Mouse (Mus musculus) embryonic facial prominence, embryonic 10.5 days (tissue): ENCODE measurements at regions not wholly inside any gene's neighbourhood (a gene's known extent, or its start where the extent isn't known, plus 50 kb on each side); places are given as distances from the start of the nearest gene placed in this dataset.
A peak's percentile ranks its signal among the peaks of the same experiment; 100 is the strongest.
"Not testable (repeated sequence)": the region's sequence is repeated elsewhere in the genome, so short reads cannot be mapped to it uniquely, and the experiment has no call there.

ENCODE experiments used
- DNase-seq: peaks from one replicate; pipeline ENCODE4 v3.0.0-alpha.2; 2017; ENCODE audit warnings: low spot score
- H3K27ac ChIP-seq: fragments of 300-500 bp; sonication (generic); replicated peaks from 2 replicates; pipeline ENCODE4 v1.5.1; 2016; ENCODE audit warnings: mild to moderate bottlenecking
- H3K27me3 ChIP-seq: fragments of 300-500 bp; sonication (generic); replicated peaks from 2 replicates; pipeline ENCODE4 v1.6.1; 2016; ENCODE audit warnings: low read depth, mild to moderate bottlenecking; ENCODE audit not compliant: poor library complexity, severe bottlenecking
- H3K36me3 ChIP-seq: fragments of 300-500 bp; sonication (generic); replicated peaks from 2 replicates; pipeline ENCODE4 v1.6.1; 2016; ENCODE audit warnings: mild to moderate bottlenecking, moderate library complexity
- H3K4me1 ChIP-seq: fragments of 300-500 bp; sonication (generic); 2 replicates; pipeline ENCODE4 v1.6.1; 2016
- H3K4me3 ChIP-seq: fragments of 300-500 bp; sonication (generic); 2 replicates; pipeline ENCODE4 v1.5.1; 2016; ENCODE audit warnings: mild to moderate bottlenecking, moderate library complexity
- H3K9me3 ChIP-seq: fragments of 300-500 bp; sonication (generic); 2 replicates; pipeline ENCODE4 v1.6.1; 2016; ENCODE audit warnings: mild to moderate bottlenecking
- WGBS: fragments of 180-500 bp; shearing (Covaris S2); methylation state at CpG from one replicate; pipeline ENCODE4 v1.1.7; 2016; 5-methylcytosine and 5-hydroxymethylcytosine counted together

- Histone ChIP-seq H3K27ac (no peak overlapping the region; the same call in 1 of the 2 replicates), H3K36me3 (no peaks in the 10 kb centered on the region), H3K4me1 (peaks cover 19% of the 10 kb centered on the region), H3K9me3 (no peaks in the 10 kb centered on the region), H3K4me3 (no peak overlapping the region), H3K27me3 (no peaks in the 10 kb centered on the region)
- peak; percentile 20 for DNase-seq
- WGBS: 35% methylated on average over 3 of the region's 3 CpGs
These were observed 163.8 kb upstream of the Rapgef5 start for GRCm38 (mm10) chr12:117352511-117352910.

- H3K4me3 ChIP-seq: no peak overlapping the region
- DNase-seq: peak; percentile 36
- peaks cover 19% of the 10 kb centered on the region for H3K4me1 ChIP-seq
- no peaks in the 10 kb centered on the region for H3K9me3 ChIP-seq
- no peak overlapping the region for H3K27ac ChIP-seq
- H3K27me3 ChIP-seq: no peaks in the 10 kb centered on the region
- no peaks in the 10 kb centered on the region for H3K36me3 ChIP-seq
These were observed 163.3 kb upstream of the Rapgef5 start for GRCm38 (mm10) chr12:117352938-117353337.

- H3K9me3 ChIP-seq: no peaks in the 10 kb centered on the region
- WGBS: 79% methylated on average over 2 of the region's 2 CpGs
- H3K4me3 ChIP-seq: no peak overlapping the region
- no peak overlapping the region for H3K27ac ChIP-seq
- H3K27me3 ChIP-seq: no peaks in the 10 kb centered on the region
- H3K36me3 ChIP-seq: no peaks in the 10 kb centered on the region
- peaks cover 2% of the 10 kb centered on the region for H3K4me1 ChIP-seq
- DNase-seq: no peak
These were observed 158.5 kb upstream of the Rapgef5 start for GRCm38 (mm10) chr12:117357811-117358210.

GRCm38 (mm10) chr12:117358891-117359290 lies 157.4 kb upstream of the Rapgef5 start:
- H3K4me3 ChIP-seq: no peak overlapping the region

GRCm38 (mm10) chr12:117360215-117360614 lies 156.1 kb upstream of the Rapgef5 start:
- no peaks in the 10 kb centered on the region for H3K4me1 ChIP-seq
- WGBS: 90% methylated on average over 4 of the region's 4 CpGs
- H3K36me3 ChIP-seq: no peaks in the 10 kb centered on the region
- no peaks in the 10 kb centered on the region for H3K9me3 ChIP-seq
- DNase-seq: no peak
- no peak overlapping the region for H3K4me3 ChIP-seq
- no peak overlapping the region for H3K27ac ChIP-seq
- no peaks in the 10 kb centered on the region for H3K27me3 ChIP-seq

More at GRCm38 (mm10) chr12:117358891-117359290, 157.4 kb upstream of the Rapgef5 start:
- H3K4me1 ChIP-seq: no peaks in the 10 kb centered on the region
- no peak for DNase-seq
- H3K27me3 ChIP-seq: no peaks in the 10 kb centered on the region
- 93% methylated on average over 3 of the region's 3 CpGs for WGBS
- no peaks in the 10 kb centered on the region for H3K36me3 ChIP-seq
- no peaks in the 10 kb centered on the region for H3K9me3 ChIP-seq
- no peak overlapping the region for H3K27ac ChIP-seq

GRCm38 (mm10) chr12:117361826-117362225 lies 154.5 kb upstream of the Rapgef5 start:
- Histone ChIP-seq H3K4me1 (no peaks in the 10 kb centered on the region), H3K27ac (no peak overlapping the region)
- WGBS: 87% methylated on average over 7 of the region's 7 CpGs

GRCm38 (mm10) chr12:117363457-117363856 lies 152.8 kb upstream of the Rapgef5 start:
- 73% methylated on average over 4 of the region's 4 CpGs for WGBS
- H3K36me3 ChIP-seq, H3K27me3 ChIP-seq, H3K27ac ChIP-seq, DNase-seq, H3K4me1 ChIP-seq, H3K9me3 ChIP-seq, H3K4me3 ChIP-seq: not testable (repeated sequence)

More at GRCm38 (mm10) chr12:117361826-117362225, 154.5 kb upstream of the Rapgef5 start:
- Histone ChIP-seq H3K9me3 (no peaks in the 10 kb centered on the region), H3K36me3 (no peaks in the 10 kb centered on the region), H3K27me3 (no peaks in the 10 kb centered on the region), H3K4me3 (no peak overlapping the region)
- DNase-seq: no peak

GRCm38 (mm10) chr12:117365181-117365580 lies 151.1 kb upstream of the Rapgef5 start:
- H3K4me1 ChIP-seq: no peaks in the 10 kb centered on the region
- H3K36me3 ChIP-seq: no peaks in the 10 kb centered on the region
- H3K27me3 ChIP-seq: no peaks in the 10 kb centered on the region
- no peaks in the 10 kb centered on the region for H3K9me3 ChIP-seq
- H3K4me3 ChIP-seq: no peak overlapping the region
- H3K27ac ChIP-seq: no peak overlapping the region
- 96% methylated on average over 2 of the region's 2 CpGs for WGBS
- DNase-seq: no peak

GRCm38 (mm10) chr12:117365876-117366275 lies 150.4 kb upstream of the Rapgef5 start:
- WGBS: 68% methylated on average over 5 of the region's 5 CpGs
- DNase-seq: no peak
- Histone ChIP-seq H3K27ac (no peak overlapping the region), H3K4me1 (no peaks in the 10 kb centered on the region), H3K4me3 (no peak overlapping the region), H3K9me3 (no peaks in the 10 kb centered on the region), H3K36me3 (no peaks in the 10 kb centered on the region), H3K27me3 (no peaks in the 10 kb centered on the region)

GRCm38 (mm10) chr12:117378297-117378887 lies 137.9 kb upstream of the Rapgef5 start:
- 88% methylated on average over 21 of the region's 21 CpGs for WGBS
- Histone ChIP-seq H3K27me3 (no peaks in the 10 kb centered on the region), H3K36me3 (no peaks in the 10 kb centered on the region), H3K4me3 (no peak overlapping the region), H3K4me1 (no peaks in the 10 kb centered on the region; the same call in 1 of the 2 replicates), H3K27ac (no peak overlapping the region), H3K9me3 (no peaks in the 10 kb centered on the region)
- DNase-seq: no peak

GRCm38 (mm10) chr12:117379103-117379850 lies 137.0 kb upstream of the Rapgef5 start:
- H3K27me3 ChIP-seq: no peaks in the 10 kb centered on the region
- H3K36me3 ChIP-seq: no peaks in the 10 kb centered on the region
- 89% methylated on average over 16 of the region's 16 CpGs for WGBS
- H3K4me3 ChIP-seq: no peak overlapping the region
- H3K9me3 ChIP-seq: no peaks in the 10 kb centered on the region
- no peaks in the 10 kb centered on the region; the same call in 1 of the 2 replicates for H3K4me1 ChIP-seq
- no peak overlapping the region for H3K27ac ChIP-seq
- no peak for DNase-seq

GRCm38 (mm10) chr12:117380836-117381235 lies 135.4 kb upstream of the Rapgef5 start:
- no peak for DNase-seq
- WGBS: 72% methylated on average over 6 of the region's 6 CpGs
- H3K9me3 ChIP-seq: no peaks in the 10 kb centered on the region
- H3K4me3 ChIP-seq: no peak overlapping the region
- H3K27me3 ChIP-seq: no peaks in the 10 kb centered on the region
- H3K36me3 ChIP-seq: no peaks in the 10 kb centered on the region
- no peak overlapping the region for H3K27ac ChIP-seq
- no peaks in the 10 kb centered on the region; the same call in 1 of the 2 replicates for H3K4me1 ChIP-seq

GRCm38 (mm10) chr12:117382727-117383126 lies 133.6 kb upstream of the Rapgef5 start:
- H3K27ac ChIP-seq, H3K27me3 ChIP-seq, H3K4me3 ChIP-seq, H3K4me1 ChIP-seq, DNase-seq, H3K9me3 ChIP-seq, H3K36me3 ChIP-seq: not testable (repeated sequence)
- 47% methylated on average over 1 of the region's 4 CpGs for WGBS
